Mouse (Mus musculus) E14TG2a.4 (cell line): ENCODE data around the gene Gpr37l1.

ENCODE experiments used
- CTCF ChIP-seq: conservative IDR thresholded peaks from 2 replicates; pipeline ENCODE4 v1.5.1; 2014; ENCODE audit warnings: low read length
- NANOG ChIP-seq: IDR thresholded peaks from 2 replicates; pipeline ENCODE4 v1.6.1; 2014; ENCODE audit warnings: borderline replicate concordance, low read length, mixed read lengths
- POU5F1 ChIP-seq: IDR thresholded peaks from 2 replicates; pipeline ENCODE4 v1.6.1; 2014; ENCODE audit warnings: low read length, borderline replicate concordance

GRCm38 (mm10) chr1:135171984-135172383 lies 4.5 kb upstream of the Gpr37l1 start:
- peak; percentile 37 for TF ChIP-seq CTCF
- no peak for TF ChIP-seq POU5F1
- TF ChIP-seq NANOG, result no peak
